Mouse (Mus musculus): ENCODE data around the gene Nt5dc1. TPM values are rescaled to one million over a fixed set of nuclear protein-coding genes. Genes with fewer than 3 reads are reported as not detected.

Nt5dc1 gene
- polyA plus RNA-seq, 1 experiment = 10.0 TPM

DNA sequence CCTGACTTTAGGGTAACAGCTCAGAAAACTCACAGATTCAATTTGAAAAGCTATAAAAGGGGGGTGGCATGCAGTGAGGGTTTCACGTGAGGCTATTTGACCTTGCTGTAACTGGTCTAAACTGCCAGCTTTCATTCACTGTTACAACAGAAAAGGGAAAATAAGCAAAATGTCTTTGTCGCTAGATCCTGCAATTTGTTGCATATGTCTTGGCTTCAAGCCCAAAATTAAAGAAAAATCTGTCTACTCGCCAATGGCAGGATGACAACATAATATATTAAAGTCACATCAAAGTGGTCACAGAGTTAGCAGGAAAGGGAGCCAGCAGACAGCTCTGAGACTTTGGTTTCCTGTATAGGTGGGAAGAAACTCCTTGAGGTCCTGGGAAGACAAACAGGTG lies 170.6 kb downstream of the Nt5dc1 start:
- Histone ChIP-seq H3K27ac (ENCODE audit: insufficient read depth, low read length) (no peak overlapping the region), H3K4me1 (ENCODE audit: control insufficient read depth, insufficient read depth, low read length) (no peaks in the 10 kb centered on the region), H3K4me3 (ENCODE audit: insufficient read depth, low read length) (no peak overlapping the region)
- no peak for TF ChIP-seq POLR2A (IDR thresholded peaks at IDR 0.05; ENCODE audit: low read depth, low read length)
- TF ChIP-seq CTCF (IDR thresholded peaks at IDR 0.05; ENCODE audit: borderline replicate concordance, insufficient read depth, low read length) = no peak

DNA sequence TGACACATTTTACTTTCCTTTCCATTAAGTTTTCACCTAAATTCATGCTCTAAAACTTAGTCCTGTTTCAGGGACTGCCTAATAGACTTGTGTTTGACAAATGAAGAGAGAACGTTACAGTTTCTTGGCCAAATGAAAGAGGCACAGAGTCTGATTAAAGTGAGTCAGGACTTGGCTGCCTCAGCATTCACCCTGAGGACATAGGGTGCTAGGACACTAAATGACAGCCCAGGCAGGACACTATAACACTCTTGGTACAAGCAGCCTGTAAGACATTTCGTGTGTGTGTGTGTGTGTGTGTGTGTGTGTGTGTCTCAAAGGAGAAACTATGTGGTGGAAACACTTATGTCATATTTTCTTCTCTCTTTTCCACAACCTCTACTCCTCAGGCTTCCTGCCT lies 172.2 kb downstream of the Nt5dc1 start:
- Histone ChIP-seq H3K4me3 (ENCODE audit: insufficient read depth, low read length) (no peak overlapping the region), H3K4me1 (ENCODE audit: control insufficient read depth, insufficient read depth, low read length) (no peaks in the 10 kb centered on the region), H3K27ac (ENCODE audit: insufficient read depth, low read length) (no peak overlapping the region)
- TF ChIP-seq POLR2A (IDR thresholded peaks at IDR 0.05; ENCODE audit: low read depth, low read length) = no peak
- TF ChIP-seq CTCF (IDR thresholded peaks at IDR 0.05; ENCODE audit: borderline replicate concordance, insufficient read depth, low read length) = no peak

DNA sequence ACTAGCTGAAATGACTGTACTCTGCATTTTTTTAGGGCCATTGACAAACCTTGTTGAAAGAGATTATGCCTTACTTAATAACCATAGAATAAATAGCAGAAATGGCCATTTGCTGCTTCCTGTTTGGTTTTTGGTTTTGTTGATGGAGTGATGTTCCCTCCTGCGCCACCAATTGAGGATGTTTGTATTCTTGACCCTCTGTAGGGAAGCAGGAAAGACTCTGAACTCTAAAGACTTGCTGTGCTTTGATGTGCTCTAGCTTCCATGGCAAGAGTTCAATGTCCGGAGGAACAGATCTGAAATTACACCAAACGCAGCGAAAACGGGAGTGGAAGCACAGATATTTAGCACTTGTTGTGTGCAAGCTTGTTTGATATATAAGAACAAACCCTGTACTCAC lies 173.6 kb downstream of the Nt5dc1 start:
- TF ChIP-seq CTCF (IDR thresholded peaks at IDR 0.05; ENCODE audit: borderline replicate concordance, insufficient read depth, low read length) (no peak), POLR2A (IDR thresholded peaks at IDR 0.05; ENCODE audit: low read depth, low read length) (no peak)
- no peak overlapping the region for H3K27ac ChIP-seq (ENCODE audit: insufficient read depth, low read length)
- H3K4me1 ChIP-seq (ENCODE audit: control insufficient read depth, insufficient read depth, low read length) = no peaks in the 10 kb centered on the region
- H3K4me3 ChIP-seq (ENCODE audit: insufficient read depth, low read length) = no peak overlapping the region

DNA sequence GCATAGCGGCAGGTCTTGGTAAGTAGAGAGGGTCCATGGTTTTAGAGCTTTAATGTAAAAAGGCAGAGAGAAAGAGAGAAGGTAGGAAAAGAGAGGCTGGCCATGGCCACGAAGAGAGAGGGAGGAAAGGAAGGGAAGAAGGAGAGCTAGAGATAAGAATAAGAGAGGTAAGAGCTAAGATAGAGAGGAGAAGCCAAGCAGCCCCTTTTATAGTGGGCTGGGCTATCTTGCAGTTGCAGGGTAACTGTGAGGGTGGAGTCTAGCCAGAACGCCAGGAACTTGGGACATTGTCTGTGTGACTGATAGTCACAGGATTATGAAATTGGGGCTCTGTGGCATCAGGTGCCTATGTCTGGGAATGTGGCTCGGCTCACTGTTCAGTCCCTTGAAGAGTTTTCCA lies 179.8 kb downstream of the Nt5dc1 start:
- no peak for TF ChIP-seq POLR2A (IDR thresholded peaks at IDR 0.05; ENCODE audit: low read depth, low read length)
- no peak for TF ChIP-seq CTCF (IDR thresholded peaks at IDR 0.05; ENCODE audit: borderline replicate concordance, insufficient read depth, low read length)
- Histone ChIP-seq H3K4me1 (ENCODE audit: control insufficient read depth, insufficient read depth, low read length) (no peaks in the 10 kb centered on the region), H3K27ac (ENCODE audit: insufficient read depth, low read length) (no peak overlapping the region), H3K4me3 (ENCODE audit: insufficient read depth, low read length) (no peak overlapping the region)

Other genes with a start within 250 kb of the Nt5dc1 start
- gene Dse, start 210.8 kb downstream of the Nt5dc1 start, polyA plus RNA-seq (2011; ENCODE audit: insufficient read length, low read depth, missing spikeins) = 77.3 and 81.1 TPM in 2 replicates
- gene Tspyl1, start 136.4 kb downstream of the Nt5dc1 start, polyA plus RNA-seq (2011; ENCODE audit: insufficient read length, low read depth, missing spikeins) = 51.5 and 62.7 TPM in 2 replicates
- gene Tspyl4, start 121.1 kb downstream of the Nt5dc1 start, polyA plus RNA-seq (2011; ENCODE audit: insufficient read length, low read depth, missing spikeins) = 14.6 and 18.7 TPM in 2 replicates
- 20.2 and 23.0 TPM in 2 replicates for gene Col10a1, start 28.6 kb downstream of the Nt5dc1 start, polyA plus RNA-seq (2011; ENCODE audit: insufficient read length, low read depth, missing spikeins)
- gene Frk, start 64.8 kb upstream of the Nt5dc1 start, polyA plus RNA-seq (2011; ENCODE audit: insufficient read length, low read depth, missing spikeins) = 14.0 and 14.3 TPM in 2 replicates